Mouse (Mus musculus): ENCODE data around the gene Psmc3ip.

The Psmc3ip gene

DNA sequence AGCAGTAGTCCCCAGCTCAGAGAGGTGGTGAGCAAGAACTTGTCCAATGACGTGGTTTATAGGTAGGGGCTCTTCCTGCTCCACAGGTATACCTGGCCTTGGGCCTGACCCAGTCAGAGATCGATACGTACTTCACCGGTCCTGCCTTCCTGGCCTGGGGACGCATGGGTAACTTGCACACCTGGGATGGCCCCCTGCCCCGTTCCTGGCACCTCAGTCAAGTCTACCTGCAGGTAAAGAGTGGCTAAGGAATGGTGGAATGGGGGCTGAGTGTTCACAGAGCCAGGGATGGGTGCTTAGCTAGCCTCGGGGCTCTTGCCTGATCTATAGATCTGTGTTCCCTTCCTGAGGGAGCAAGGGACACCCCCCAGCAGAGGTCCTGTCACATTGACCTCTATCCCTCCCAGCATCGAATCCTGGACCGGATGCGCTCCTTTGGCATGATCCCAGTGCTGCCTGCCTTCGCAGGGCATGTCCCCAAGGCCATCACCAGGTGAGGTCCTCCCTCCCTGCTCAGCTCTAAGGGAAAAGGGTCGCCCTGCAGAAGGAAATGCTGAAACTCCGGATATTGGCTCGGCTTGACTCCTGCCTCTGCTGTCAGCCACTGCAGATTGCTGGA, 23.3 kb downstream of the Psmc3ip start:
- DNase-seq: no peak

DNA sequence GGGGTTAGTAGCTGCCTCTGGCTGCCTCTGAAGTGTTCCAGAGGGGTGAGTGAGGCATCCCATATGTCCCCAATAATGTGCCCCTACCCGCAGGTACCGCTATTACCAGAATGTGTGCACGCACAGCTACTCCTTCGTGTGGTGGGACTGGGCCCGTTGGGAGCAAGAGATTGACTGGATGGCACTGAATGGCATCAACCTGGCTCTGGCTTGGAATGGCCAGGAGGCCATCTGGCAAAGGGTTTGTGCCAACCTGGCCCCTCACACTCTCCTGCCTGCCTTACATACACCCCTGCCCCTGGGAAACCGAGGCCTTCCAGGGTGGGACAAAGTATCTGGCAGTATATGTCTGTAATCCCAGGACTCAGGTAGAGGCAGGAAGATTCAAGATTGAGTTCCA, 24.2 kb downstream of the Psmc3ip start:
- no peak for DNase-seq

DNA sequence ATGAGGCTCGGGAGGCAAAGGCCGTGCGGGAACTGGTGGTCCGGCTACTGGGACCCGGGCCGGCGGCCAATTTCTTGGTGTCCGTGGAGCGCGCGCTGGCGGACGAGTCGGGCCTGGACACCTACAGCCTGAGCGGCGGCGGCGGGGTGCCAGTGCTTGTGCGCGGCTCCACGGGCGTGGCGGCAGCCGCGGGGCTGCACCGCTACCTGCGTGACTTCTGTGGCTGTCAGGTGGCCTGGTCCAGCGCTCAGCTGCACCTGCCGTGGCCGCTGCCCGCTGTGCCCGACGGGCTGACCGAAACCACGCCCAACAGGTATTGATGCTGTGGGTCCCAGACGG, 25.1 kb downstream of the Psmc3ip start:
- no peak for DNase-seq

DNA sequence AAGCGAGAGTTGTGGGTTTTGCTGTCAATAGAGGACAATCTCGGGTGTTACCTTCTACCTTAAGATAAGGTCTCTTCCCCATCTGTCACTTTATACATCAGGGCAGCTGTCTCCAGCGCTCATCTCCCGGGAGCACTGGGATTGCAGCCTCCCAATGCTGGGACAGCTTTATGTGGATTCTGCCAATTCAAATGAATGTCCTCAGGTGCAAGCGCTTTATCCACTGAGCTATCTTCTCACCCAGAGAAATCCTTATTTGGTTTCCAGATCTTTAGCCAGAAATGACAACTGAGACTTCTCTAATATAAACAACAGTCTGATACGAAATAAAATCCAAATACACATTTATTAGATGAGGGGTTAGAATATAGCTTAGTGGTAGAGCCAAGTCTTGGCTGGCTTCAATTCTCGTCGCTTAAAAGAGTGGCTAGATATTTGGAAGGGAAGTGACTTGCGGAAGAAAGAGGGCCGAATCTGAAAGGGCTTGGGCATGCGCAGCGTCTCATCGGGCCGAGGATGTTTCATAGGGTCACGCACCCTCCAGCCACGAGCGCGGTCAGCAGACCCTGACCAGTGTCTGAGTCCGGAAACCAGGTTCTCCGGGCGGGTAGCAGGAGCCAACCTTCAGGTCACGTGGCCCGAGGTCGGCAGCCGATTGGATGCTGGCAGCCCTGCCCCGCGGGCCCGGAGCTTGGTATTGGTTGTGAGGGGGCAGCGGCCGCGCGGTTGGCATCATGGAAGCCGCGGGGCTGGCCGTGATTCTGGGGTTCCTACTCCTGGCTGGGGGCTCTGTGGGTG, 25.6 kb downstream of the Psmc3ip start, which contains the start of gene Naglu:
Gene Naglu, plus strand, starts transcription at position 622 of the 798 bp plus-strand sequence.
- DNase-seq: peak; percentile 96

DNA sequence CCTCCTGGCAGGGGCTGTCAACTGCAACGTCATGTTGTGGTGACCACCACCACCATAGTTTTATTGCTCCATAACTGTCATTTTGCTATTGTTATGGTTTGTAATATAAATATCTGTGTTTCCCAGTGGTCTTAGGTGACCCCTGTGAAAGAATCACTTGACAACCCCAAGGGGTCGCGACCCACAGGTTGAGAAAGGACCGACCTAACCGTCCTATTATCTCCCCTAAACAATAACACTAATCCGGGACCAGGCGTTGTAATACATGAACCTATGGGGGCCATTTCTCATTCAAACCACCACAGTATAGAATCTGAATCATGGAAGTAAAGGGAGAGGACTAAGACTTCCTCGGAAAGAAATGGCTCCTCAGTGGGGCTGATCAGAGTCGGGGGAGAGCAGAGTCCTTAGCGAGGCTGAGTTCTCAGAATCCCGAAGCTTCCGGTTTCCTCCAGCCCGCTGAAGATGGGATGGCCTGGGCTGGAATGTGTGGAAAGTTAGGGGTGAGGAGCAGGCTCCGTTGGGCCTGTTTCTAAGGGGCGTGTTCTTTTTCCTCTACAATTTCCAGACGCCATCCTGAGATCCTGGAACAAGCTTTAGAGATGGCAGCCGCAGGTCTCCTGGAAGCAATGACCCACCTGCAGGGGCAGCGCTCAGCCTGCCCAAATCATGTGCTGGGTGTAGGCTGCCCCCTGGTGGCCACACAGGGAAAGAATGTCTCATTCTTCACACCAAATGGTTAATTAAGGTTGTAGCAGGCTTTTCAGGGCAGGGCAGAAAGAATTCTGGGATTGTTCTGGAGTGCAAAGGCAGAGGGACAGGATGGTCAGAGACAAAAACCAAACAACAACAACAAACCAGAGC, 28.5 kb downstream of the Psmc3ip start:
- peak; percentile 89 for DNase-seq

DNA sequence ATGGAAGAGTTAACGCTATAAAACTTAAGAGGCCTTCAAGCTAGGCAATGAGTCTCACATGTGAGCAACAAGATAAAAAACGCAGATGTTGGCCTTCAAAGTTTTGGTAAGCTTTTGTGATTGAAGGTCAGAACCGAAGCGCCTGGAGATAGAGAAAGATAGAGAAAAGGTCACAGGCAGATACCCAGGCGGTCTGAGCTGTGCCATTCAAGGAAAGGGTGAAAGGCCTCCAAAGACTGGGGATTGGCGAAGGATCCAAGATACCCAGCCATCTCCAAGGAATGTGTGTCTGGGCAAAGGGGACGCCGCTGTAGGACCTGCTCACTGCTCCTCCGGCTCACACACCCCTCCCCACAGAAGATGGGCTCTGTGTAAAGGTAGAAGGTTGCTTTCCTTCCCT, 30.2 kb downstream of the Psmc3ip start:
- no peak for DNase-seq

DNA sequence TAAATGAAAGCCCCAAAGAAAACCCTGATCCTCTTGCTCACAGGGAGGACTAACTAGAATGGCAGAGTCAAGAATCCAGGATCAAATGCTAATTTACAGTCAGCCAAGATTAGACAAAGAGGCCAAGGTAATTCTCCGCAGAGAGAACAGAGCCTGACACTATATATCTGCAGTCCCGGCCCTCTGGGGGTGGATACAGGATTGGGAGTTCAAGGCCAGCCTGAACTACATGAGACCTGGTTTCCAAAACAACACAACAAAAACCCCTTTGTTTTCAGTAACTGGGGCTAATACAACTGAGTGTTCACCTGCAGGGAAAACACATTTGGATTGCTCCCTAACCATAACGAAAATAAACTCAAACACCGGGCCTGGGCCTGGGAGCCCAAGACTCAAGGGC, 30.8 kb downstream of the Psmc3ip start:
- no peak for DNase-seq

DNA sequence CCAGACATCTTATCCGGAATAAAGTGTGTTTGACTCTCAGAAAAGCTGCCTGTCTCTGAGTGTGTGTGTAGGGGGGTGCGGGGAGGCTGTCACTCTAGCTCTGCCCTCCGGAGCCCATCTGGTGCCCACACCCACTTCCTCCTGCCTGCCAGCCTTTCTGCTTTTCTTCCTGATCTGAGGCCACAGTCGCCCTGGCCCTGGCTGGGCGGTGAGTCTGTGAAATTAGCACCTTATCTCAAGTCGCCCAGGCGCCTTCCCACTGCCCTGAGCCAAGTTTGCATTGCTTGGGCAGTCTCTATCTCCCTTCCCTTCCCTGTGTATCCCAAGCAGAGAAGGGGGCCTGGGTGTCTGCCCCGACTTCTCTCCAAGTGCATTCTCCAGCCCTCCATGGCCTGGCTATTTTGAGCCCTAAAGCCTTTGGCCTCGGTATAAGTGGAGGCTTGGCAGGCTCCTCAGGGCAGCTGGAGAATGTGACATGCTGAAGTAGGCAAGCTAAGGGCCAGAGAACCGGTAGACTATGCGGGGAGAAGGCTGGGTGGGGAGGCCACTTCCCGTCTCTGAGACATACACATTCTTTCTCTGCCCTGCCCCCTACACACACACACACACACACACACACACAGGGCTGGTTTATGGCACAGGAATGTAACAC, 31.4 kb downstream of the Psmc3ip start:
- peak; percentile 79 for DNase-seq

DNA sequence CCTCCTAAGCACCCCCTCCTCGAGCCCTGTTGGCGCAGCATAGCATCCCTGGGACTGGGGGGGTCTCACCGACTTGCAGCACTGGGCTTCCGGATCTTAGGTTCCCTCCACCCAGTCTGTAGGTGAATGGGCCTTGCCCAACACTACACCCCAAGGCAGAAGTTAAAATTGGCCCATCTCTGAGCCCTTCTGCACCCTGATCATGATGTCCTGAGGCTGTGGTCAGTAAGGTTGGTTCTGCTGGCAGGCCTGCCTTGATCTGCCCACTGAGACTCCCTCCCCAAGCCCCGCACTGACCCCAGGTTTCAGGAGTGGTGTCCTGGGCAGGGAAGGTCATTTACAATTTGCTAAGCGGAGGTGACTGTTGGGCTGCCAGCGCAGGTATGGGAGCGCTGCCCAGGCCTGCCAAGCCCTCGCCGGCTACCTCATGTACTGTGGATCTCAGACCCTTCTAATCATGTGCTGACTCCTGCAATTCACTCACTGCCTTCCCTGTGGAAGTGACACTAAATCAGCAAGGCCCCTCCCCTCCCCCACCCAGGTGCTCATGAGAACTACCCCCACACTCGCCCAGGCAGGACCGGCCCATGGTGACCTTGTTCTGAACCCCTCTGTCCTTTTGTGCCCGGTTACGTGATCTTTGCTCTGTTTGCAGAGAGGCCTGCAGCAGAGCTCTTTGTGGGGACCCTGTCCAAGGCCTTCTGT, 32.1 kb downstream of the Psmc3ip start:
- DNase-seq: no peak

DNA sequence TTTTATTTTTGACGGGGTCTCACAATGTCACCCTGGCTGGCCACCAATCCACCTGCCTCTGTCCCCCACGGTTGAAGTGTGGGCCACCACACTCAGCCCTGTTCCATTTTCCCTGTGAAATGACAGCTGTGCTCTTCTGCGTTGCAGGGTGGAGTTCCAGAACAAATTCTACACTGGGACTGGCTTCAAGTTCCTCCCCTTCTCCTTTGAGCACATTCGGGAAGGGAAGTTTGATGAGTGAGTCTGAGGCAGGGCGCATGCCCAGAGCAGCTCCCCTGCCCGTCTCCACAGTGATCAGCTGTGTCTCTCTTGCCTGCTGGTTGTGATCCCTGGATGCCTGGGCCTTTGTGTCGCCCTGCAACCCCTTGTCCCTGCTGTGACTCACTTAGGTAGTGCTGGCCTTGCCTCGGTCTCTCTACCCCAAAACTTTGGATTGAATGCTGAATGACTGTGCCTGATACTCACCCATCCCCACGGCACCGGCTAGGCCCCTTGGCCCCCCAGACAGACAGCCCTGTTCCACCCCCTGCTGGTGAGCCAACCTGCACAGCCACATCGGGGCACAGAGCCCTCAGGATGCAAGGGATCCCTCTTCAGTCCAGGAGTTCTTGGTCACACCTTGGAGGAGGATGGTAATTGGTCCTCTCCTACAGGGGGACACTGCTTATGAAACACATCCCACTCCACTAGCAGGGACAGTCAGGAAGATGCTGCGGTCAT, 32.9 kb downstream of the Psmc3ip start:
- peak; percentile 63 for DNase-seq

DNA sequence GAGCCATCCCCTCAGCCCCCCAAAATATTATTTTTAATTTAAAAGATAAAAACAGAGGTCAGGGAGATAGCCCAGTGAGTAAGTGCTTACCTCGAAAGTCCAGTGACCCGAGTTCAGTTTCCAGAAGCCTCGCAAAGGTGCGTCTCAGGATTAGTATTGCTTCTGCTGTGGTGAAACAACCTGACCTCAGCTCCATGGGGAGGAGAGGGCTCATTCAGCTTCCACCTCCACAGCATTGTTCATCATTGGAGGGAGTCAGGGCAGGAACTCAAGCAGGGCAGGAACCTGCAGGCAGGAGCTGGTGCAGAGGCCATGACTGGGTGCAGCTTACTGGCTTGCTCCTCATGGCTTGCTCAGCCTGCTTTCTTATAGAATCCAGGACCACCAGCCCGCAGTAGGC, 34.2 kb downstream of the Psmc3ip start:
- DNase-seq: no peak

DNA sequence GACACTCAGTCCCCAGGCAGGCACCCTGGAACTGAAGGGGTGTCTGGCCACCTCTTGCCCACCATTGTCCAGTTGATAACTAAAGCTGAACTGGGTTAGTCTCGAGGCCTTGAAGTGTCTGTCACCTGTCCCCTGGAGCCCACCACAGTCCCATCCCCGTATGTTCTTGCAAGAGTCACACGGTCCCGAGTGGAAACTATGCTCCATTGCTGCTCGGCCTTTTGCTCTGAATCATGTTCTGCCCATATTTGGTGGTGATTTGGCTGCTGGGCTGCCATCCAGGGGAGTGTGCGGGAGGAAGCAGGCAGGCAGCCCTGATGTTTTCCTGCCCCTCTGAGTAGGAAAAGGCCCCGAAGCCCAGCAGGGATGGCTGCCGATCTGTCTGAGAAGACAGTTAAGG, 35.1 kb downstream of the Psmc3ip start:
- DNase-seq: peak; percentile 79

DNA sequence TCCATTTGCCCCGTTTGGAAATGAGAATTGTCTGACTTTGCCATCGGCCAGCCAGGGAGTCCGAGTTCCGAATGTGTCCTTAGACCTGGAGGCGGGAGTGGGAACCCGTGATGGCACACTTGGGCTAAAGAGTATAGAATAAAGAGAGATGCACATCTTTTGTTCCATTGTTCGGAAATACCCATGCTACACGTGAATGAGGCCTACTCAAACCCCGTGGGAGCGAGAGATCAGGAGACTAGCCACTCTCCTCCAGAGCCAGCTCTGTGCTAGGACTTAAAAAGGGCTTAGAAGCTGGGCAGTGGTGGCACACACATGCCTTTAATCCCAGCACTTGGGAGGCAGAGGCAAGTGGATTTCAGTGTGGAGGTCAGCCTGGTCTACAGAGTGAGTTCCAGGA, 35.8 kb downstream of the Psmc3ip start:
- no peak for DNase-seq

DNA sequence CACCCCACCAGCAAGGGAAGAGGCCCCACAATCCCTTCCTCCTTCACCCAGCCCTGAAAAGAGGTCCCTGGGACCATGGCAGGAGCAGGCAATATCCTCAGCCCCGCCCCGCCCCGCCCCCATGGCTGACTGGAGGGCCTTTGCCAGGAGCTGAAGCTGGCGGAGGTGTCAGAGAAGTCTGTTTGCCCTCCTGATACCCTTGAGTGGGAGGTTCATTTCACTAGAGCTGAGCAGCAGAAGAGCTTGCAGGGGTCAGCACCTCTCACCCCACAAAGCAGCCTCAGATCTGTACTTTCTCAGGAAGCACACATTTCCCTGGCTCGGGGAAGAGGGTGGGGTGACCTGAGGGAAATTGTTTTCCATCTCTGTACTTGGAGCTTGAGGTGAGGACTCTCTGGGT, 36.5 kb downstream of the Psmc3ip start:
- no peak for DNase-seq

DNA sequence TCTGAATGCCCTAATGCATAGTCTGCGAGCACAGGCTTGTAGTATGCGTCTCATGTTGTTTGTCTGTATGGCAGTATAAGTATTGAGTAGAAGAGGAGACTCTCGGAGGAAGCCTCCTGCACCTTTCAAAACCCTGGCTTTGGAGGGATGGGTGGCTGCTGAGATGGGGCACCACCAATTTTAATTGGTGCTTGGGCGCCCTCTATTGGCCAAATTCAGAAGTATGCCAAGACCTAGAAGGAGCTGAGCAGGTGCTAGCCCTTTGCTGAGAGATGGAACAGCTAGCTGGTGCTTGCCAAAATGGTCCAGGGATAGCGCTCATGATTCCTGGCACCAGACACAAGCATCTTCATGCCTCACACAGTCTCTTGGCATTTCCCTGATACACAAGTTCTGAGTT, 37.4 kb downstream of the Psmc3ip start:
- DNase-seq: peak; percentile 96

DNA sequence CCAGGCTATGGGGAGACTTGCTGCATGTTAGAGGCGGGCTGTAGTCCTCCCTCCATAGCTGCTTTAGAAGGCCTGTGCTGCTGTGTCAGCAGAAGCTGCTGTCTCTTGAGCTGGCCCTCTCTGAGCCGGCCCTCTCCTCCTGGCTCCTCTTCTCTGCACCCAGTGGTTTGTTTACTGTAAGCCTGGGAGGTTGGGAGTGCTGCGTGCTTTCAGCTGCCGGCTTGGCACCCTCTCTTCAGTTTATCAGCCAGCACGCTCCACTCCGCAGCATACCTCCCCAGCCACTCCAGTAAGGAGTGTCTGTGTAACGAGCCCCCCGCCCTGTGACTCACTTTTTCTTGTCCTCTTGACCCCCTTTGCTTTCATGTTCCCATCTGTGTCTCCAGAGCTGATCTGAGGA, 38.4 kb downstream of the Psmc3ip start:
- peak; percentile 71 for DNase-seq

DNA sequence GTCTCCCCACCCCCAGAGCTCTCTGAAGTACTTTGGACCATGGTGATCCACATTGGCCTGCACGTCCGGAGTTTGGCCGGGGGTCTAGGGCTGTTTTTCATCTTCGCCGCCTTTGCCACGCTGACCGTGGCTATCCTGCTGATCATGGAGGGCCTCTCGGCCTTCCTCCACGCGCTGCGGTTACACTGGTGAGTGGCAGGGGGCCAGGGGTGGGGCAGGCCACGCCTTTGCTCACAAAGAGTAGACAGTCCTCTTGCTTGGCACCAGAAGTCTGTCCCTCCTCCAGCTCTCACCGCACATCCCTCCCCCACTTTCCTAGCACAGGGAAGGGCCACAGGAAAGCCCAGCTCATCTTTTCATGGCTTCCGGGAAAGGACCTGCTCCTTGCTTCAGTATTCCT, 39.8 kb downstream of the Psmc3ip start:
- peak; percentile 49 for DNase-seq

DNA sequence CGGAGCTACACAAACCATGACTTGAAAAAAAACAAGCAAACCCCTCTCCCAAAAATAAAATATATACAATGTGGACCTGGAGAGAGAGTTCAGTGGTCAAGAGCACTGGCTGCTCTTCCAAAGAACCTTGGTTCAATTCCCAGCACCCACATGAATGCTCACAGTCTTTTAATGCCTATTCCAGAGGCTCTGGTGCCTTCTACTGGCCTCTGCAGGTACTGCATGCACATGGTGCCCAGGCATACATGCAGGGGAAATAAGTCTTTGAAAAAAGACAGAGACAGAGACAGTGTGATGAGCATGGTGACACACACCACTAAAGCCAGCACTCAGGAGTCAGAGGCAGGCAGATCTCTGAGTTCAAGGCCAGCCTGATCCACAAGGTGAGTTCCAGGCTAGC, 41.3 kb downstream of the Psmc3ip start:
- no peak for DNase-seq

DNA sequence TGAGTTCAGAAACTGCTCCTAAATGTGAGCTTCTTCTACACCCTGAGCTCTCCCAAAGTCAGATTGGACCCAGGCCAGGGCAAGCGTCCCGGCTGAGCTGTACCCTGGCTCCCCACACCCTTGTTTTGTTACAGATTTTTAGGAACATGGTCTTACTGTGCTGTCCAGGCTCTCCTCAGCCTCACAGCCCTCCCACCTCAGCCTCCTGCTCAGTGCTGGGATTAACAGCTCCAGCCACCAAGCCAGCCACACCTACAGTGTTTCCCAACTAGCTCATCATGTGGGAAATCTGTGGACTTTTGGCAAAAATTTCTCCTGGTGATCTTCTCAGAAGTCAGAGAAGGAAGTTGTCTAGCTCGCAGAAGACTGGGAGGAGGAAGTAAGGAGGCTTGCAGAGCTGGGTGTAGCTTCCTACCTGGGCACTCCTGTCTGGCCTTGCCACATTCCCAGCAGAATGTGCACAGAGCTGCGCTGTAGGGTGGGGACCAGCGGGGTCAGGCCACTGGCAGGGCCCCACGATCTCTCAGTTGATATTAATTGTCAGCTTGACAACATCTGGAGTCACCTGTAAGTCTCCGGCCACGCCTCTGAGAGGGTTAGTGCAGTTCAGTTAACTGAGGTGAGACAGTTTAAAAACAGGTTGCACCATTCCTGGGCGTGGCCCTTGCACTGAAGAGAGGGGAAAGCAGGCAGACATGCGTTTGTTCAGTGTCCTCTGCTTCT, 42.3 kb downstream of the Psmc3ip start:
- DNase-seq: peak; percentile 67

DNA sequence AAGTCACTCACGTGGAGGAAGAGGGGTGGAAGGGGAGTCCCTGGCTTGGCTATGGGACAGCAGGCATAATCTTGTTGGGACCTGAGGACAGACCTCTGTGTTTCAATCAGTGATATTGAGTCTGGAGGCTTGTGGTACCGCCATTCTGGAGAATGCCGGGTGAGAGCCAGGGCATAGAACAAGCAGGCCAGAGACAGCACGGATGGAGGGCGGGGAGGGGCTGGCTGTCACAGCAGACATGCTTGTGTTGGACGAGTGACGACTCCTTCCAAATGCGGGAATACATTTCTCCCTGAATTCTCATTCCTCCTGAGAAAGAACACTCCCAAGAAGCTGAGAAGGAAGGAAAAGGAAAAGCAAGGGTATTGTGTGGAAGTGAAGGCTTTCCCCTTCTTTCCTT, 43.6 kb downstream of the Psmc3ip start:
- DNase-seq: no peak

DNA sequence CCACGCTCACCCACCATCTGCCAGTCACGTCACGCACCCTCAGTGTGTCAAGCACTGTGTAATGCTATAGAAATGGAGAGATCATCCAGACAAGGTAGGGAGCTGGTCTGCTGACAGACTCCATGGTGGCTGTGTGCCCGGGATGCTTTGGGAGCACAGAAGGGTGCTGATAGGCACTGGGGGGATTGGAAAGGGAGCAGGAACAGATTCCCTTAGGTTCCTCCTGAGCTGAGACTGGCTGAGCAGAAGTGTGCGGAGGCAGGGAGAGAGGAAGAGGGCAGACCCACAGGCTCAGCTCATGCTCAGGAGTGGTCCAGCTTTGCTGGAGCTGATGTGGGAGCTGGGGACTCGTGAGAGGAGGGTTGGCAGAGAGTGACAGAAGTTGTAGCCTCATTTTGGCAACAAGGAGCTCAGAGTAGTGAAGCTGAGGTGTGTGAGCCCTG, 44.2 kb downstream of the Psmc3ip start:
- no peak for DNase-seq

Measured in lung, postnatal 14 days (tissue).